Comparison of ENCODE assay signal across 9 mouse cellular contexts in genomic region chr8:108574101-108574500, GRCm38 (mm10).
DNase-seq lines count a peak whose midpoint lies in the region; ATAC-seq and TF ChIP-seq lines count a peak whose summit lies in the region.
"Had no signal": no experiment of that assay in that cellular context is flagged by ENCODE, and none has a peak within 500 bp of the region (broad histone marks: within the 10 kb centered on the region; RNA-seq: fewer than 3 reads in every experiment).

No protein-coding gene starts in this region.

- WGBS in intestine, postnatal 0 days: 36% methylated on average over 7 of the region's 7 CpGs

- H3K36me3 ChIP-seq in intestine, postnatal 0 days (ENCODE audit: control insufficient read depth, insufficient read depth): no peaks in the 10 kb centered on the region
- H3K36me3 ChIP-seq: embryonic facial prominence, embryonic 15.5 days had no signal

- H3K4me2 ChIP-seq in intestine, postnatal 0 days (replicated peaks; ENCODE audit: low read depth): no peak overlapping the region
- H3K4me2 ChIP-seq: embryonic facial prominence, embryonic 15.5 days had no signal

- ATAC-seq in intestine, postnatal 0 days: 0 out of 2 replicates have a peak, but pooled peaks have one; percentile 3

- DNase-seq in left cerebral cortex, adult 2 months (ENCODE audit: extremely low spot score in 1 of 2, low spot score in 2 of 2): peak in 1 of 2 experiments; percentile 12
- DNase-seq in left cerebral cortex, postnatal 4 days: no peak
- DNase-seq in R1 (ENCODE audit: low read depth, low spot score): peak; percentile 64
- peak; percentile 66 for DNase-seq in embryo, embryonic 10.5 days (ENCODE audit: low spot score)
- DNase-seq in lung, postnatal 25 days (ENCODE audit: low spot score): peak; percentile 82
- DNase-seq in thymus, postnatal 14 days: peak; percentile 60
- DNase-seq in right cerebral cortex, postnatal 36 days (ENCODE audit: low spot score in 2 of 2): no peak

- no peaks in the 10 kb centered on the region for H3K9me3 ChIP-seq in intestine, postnatal 0 days (ENCODE audit: control insufficient read depth)
- H3K9me3 ChIP-seq: embryonic facial prominence, embryonic 15.5 days had no signal

- H3K4me1 ChIP-seq in intestine, postnatal 0 days (replicated peaks; ENCODE audit: control insufficient read depth, insufficient read depth, low read length): no peaks in the 10 kb centered on the region

- H3K9ac ChIP-seq in intestine, postnatal 0 days (ENCODE audit: low read depth, low read length): no peak overlapping the region
- H3K9ac ChIP-seq: embryonic facial prominence, embryonic 15.5 days had no signal

- H3K27ac ChIP-seq in left cerebral cortex, adult 2 months: no peak overlapping the region
- no peak overlapping the region for H3K27ac ChIP-seq in intestine, postnatal 0 days (ENCODE audit: low read depth, low read length)
- H3K27ac ChIP-seq: embryonic facial prominence, embryonic 15.5 days had no signal

- peak; percentile 56 for TF ChIP-seq CTCF in left cerebral cortex, adult 2 months (IDR thresholded peaks at IDR 0.05)
- TF ChIP-seq CTCF in intestine, postnatal 0 days (IDR thresholded peaks at IDR 0.05; ENCODE audit: low read depth): peak; percentile 73

- H3K27me3 ChIP-seq in intestine, postnatal 0 days (replicated peaks; ENCODE audit: control insufficient read depth, insufficient read depth, low read length): peaks cover 34% of the 10 kb centered on the region; the same call in 1 of the 2 replicates

- intact Hi-C loops in left cerebral cortex, adult 2 months (cut with DNase I): no loop called here
- intact Hi-C loops in left cerebral cortex, postnatal 4 days (cut with DNase I): no loop called here

- no peak overlapping the region for H3K4me3 ChIP-seq in left cerebral cortex, adult 2 months
- H3K4me3 ChIP-seq in intestine, postnatal 0 days (ENCODE audit: low read depth, low read length): no peak overlapping the region
- H3K4me3 ChIP-seq: embryonic facial prominence, embryonic 15.5 days had no signal

Comparison
In these comparisons a context has a peak if more than half of its experiments do, and no peak if none do; other contexts are left out.
1. DNase-seq: peak in R1 (single experiment), embryo, embryonic 10.5 days (single experiment), lung, postnatal 25 days (single experiment) and thymus, postnatal 14 days (single experiment); none in left cerebral cortex, postnatal 4 days (single experiment) and right cerebral cortex, postnatal 36 days (0 of 2).